Mouse (Mus musculus): ENCODE data around the gene Apol11a.
A peak's percentile ranks its signal among the peaks of the same experiment; 100 is the strongest.
"Not testable (repeated sequence)": the region's sequence is repeated elsewhere in the genome, so short reads cannot be mapped to it uniquely, and the experiment has no call there.

Gene Apol11a

DNA sequence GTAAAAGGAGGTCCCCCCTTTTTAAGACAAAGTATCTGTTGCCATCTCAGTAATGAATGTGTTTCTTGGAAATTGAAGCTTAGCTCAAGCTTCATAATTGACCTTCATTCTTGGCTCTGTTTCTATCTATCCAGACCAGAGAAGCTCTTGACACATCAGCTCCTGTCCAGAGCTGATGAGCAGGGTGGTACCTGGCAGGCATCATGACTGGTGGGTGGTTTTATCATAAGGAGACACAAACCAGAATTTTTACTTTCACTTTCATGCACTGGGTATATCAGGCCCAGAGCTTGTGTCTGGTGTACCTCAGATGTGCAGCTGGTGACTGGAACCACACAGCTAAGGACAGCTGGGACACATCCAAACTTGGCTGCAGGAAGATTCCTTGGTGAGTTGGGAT lies at the start of gene Apol11a:
TSS of gene Apol11a (plus strand) at position 306 of the 400 bp plus-strand sequence.
- not testable (repeated sequence) for DNase-seq (ENCODE audit: low read depth in 2 of 2, low spot score in 2 of 2)

DNA sequence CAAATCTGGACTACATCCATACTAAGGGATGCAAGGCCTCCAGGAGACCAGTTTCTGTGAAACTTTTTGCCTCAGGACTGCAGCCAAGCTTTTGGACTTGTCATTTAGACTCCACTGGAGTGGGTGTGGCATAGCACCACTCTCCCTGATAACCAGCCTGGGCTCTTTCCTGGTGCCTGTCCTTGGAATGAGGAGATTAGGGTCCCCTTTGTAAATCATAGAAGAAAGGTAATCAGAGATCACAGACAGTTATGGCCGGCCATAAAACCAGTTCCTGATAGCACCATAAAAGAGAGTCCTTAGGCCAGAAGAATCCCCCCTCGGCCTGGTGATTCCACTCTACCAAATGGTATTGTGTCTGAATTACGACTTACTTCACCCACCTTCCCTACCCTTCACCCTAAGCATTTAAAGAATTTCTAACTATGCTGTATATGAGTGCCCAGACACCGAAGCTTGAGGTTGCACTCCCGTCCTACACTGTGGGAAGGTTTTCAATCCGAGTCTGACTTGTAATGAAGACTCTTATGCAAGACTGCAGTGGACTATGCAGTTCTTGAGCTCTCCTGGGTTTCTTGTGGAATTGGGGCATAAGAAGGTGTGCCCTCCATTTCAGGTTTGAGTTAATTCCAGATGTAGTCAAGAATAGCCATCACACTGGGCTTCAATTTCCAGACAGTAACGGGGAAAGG lies 33.2 kb upstream of the Apol11a start:
- DNase-seq (ENCODE audit: low read depth in 2 of 2, low spot score in 2 of 2): not testable (repeated sequence)

DNA sequence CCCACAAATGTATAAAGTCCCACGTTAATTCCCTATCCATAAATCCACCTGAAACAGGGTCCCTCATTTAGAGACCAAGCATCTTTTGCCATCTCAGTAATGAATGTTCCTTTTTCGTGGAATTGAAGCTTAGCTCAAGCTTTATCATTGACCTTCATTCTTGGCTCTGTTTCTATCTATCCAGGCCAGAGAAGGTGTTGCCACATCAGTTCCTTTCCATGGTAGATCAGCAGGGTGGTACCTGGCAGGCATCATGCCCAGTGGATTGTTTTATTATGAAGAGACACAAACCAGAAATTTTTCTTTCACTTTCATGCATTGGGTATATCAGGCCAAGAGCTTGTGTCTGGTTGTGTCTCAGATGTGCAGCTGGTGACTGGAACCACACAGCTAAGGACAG lies 31.4 kb upstream of the Apol11a start, which contains the start of gene Apol10a:
TSS of gene Apol10a (plus strand) at position 355 of the 400 bp plus-strand sequence.
- DNase-seq (ENCODE audit: low read depth in 2 of 2, low spot score in 2 of 2): not testable (repeated sequence)

DNA sequence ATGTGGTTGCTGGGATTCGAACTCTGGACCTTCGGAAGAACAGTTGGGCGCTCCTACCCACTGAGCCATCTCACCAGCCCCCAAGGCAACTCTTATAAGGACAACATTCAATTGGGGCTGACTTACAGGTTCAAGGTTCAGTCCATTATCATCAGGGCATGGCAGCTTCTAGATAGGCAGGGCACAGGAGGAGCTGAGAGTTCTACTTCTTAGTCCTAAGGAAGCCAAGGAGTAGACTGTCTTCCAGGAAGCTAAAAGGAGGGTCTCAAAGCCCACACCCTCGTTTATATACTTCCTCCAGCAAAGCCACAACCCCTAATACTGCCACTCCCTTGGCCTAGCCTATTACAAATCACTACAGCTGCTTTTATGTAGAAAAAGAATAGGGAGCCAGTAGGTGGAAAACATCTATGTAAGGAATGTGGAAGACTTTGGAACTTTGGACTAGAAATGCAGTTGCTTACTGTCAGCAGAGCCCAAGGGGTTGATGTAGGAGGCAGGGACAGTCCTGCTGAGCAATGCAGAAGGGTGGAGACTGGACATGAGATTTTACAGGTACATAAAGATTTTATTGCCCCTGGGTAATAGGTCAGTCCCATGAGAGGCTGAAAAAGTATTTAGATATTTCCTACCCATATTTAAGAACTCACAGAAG lies 25.8 kb upstream of the Apol11a start:
- no peak for DNase-seq (ENCODE audit: low read depth in 2 of 2, low spot score in 2 of 2)

DNA sequence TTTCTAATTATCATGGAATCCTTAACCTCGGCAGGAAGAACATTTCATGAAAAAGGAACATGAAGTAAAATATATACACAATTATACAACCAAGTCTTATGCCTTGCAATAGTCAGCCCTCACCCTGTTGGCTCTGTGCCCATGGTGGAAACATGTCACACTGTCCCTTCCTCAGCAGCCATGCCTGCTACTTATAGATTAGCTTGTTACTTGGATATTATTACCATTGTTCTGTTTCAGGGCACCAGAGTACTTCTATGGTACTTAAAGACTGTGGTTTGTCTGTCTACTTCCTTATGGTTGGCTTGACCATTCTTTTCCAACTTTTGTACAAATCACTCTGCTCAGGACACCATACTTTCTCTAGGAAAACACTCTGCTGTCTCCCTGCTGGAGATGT lies 14.9 kb upstream of the Apol11a start:
- DNase-seq (ENCODE audit: low read depth in 2 of 2, low spot score in 2 of 2): not testable (repeated sequence)

DNA sequence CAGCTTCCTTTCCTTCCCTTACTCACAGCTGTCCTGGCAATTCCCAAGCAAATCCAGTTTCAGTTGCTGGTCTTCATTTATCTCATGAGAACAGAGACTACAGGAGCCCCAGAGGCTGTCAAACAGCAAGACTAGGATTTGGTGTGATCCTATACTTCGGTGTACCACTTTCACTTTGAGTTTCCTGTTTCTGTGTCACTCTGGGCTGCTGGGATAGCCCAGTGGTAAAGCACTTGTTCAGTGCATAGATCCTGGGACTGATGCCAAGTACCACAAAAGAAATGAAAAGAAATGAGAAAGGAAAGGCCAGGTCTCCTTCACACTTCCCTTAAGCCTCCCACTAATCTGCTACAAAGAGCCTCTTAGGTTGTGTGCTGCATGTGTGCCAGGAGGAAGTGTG lies 13.4 kb upstream of the Apol11a start:
- DNase-seq (ENCODE audit: low read depth in 2 of 2, low spot score in 2 of 2): not testable (repeated sequence)

DNA sequence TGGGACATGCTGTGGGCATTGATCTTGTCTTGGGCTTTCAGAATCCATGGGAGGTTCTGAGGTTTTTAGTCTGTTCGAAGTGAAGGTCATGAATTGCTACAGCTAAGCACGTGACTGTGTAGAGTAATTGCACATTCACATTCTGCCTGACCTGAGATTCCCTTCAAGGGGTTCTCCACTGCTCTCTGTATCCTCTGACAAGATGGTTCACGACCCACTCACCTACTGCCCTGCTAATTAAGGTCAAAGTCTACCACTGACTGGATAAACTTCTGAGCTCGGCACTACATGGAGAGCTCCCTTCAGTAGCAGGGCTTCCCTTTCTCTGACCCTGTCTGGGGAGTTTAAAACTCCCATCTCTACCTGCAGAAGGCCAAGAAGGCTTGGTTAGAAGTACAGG lies 12.5 kb downstream of the Apol11a start:
- DNase-seq (ENCODE audit: low read depth in 2 of 2, low spot score in 2 of 2): not testable (repeated sequence)

DNA sequence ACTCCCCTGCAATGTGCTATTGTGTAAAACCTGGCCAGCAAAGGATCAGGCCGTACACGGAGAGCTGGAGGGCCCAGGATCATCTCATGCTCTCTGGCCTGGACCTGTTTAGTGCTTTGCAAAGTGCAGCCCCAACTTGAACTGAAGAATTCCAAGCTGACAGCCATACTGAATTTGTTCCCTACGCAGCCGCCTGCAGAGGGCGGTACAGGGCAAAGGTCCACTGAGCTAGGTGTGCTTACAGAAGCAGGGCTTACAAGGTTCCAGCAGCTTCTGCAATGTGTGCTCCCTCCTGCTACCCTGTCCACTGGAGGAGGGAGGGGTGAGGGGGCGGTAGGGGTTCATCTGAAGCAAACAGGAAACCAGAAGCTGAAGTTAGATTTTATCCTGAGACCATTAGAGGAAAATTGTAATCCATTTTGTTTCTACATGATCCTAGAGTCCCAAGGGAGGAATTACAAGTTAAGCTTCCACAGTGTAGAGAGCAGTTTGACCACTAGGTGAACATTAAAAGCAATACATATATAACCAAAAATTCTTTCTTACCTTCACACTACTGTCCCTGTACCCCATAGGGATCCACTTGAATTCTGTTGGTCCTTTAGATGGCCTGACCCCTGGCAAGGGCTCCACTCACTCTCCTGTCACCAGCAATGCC lies 15.2 kb downstream of the Apol11a start:
- DNase-seq (ENCODE audit: low read depth in 2 of 2, low spot score in 2 of 2): peak in 1 of 2 experiments; percentile 19

DNA sequence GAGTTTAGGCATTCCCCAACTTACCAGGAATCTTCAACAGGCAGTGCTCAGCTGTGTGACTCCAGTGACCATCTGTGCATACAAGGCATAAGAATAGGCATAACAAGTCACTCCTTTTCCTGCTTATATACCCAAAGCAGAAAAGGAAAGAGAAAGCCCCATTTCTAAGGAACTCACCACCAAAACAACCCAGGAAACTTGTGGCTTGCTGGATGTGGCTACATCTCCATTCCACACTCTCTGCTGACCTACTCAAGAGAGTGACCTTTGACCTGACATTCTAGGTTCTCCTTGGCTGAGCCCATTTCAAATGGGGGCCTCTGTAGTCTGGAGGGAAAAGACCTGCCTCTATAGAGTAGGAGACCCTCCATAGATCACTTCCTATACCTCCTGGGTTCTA lies 25.1 kb downstream of the Apol11a start, which contains the start of gene Apol7c:
TSS of gene Apol7c (minus strand) at position 101 of the 400 bp plus-strand sequence.
- no peak for DNase-seq (ENCODE audit: low read depth in 2 of 2, low spot score in 2 of 2)

DNA sequence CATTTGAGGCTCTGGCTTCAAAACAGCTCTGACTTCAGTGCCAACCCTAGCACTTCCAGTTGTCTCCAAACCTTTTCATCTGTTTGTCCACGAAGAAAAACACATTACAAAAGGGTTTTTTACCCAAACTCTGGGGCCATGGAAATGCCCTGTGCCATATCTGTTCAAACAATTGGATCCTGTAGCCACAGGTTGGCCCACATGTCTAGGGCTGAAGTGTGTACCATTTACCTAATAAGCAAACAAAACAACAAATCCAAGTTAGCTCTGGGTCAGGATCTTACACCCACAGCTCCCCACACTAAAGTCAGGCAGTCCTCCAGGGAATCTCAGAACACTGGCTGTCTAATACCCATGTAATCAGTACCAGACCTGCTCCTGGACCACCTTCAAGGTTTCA lies 31.1 kb downstream of the Apol11a start:
- DNase-seq (ENCODE audit: low read depth in 2 of 2, low spot score in 2 of 2): not testable (repeated sequence)

DNA sequence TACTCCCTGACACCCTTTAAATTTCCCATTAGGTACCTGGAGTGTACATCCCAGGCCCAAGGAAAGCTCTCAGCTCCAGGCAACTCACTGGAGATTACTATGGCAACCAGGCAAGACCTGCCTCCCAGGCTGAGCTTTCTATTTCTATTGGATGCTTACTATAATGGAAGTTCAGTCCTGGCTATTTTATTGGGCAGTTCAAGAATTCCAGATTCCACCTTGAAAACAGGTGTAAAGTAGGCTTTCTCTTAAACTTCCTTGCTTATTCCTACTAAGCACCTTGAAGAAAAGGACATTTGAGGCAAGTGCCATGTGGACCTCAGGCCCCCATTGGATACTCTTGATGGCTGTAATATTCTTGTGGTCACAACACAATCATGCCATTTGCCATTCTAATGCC lies 53.7 kb downstream of the Apol11a start, which contains the start of gene 1700025B11Rik:
TSS of gene 1700025B11Rik (minus strand) at position 101 of the 400 bp plus-strand sequence.
- no peak for DNase-seq (ENCODE audit: low read depth in 2 of 2, low spot score in 2 of 2)

DNA sequence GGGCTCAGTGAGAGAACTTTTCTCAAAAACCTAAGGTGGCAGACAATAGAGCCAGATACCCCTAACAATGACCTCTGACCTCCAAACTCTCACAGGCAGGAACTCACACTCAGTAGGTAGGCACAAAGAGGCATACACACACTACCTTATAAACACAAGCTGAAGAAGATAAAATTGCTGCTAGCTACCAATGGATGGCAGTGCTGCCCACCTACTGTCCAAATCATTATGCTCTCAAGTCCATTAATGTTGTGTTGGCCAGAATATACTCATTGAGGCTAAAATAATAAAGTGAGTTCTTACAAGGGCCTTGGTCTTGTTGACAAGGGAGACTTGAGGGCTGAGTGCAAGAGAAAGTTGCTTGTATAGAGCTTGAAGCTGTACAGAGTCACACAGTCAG lies 55.1 kb downstream of the Apol11a start:
- DNase-seq (ENCODE audit: low read depth in 2 of 2, low spot score in 2 of 2): no peak

Data from CD8-positive naive resting alpha-beta T cell, adult 2 months (primary cell).